Mouse (Mus musculus) hindlimb bud, embryonic 11.5 days (tissue): ENCODE measurements around the gene Nlrp4b.
"Not testable (repeated sequence)": the region's sequence is repeated elsewhere in the genome, so short reads cannot be mapped to it uniquely, and the experiment has no call there.

Experiments used
- DNase-seq: peaks from one replicate; pipeline ENCODE4 v3.0.0-alpha.2; 2012; ENCODE audit warnings: low read depth, low spot score; ENCODE audit errors: extremely low spot score

Nlrp4b gene

DNA sequence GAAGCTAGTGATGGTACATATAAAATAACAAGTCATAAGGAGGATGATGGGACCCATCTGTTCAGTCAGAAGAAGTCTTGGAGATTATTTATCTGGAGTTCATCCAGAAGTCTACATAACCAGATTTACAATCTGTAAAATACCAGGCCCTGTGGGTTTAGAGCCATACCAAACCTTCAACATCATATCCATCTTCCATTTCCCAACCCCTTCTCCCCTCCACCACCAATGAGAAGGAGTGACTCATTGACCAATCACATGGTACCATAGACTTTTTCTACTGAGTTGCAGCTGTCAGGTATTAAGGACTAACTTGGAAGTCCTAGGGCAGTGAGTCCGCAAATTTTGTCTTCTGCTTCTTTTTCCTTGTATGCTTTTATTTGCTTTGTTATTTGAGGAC is at the start of gene Nlrp4b:
TSS of gene Nlrp4b (plus strand) at position 301 of the 400 bp plus-strand sequence.
- DNase-seq: no peak

DNA sequence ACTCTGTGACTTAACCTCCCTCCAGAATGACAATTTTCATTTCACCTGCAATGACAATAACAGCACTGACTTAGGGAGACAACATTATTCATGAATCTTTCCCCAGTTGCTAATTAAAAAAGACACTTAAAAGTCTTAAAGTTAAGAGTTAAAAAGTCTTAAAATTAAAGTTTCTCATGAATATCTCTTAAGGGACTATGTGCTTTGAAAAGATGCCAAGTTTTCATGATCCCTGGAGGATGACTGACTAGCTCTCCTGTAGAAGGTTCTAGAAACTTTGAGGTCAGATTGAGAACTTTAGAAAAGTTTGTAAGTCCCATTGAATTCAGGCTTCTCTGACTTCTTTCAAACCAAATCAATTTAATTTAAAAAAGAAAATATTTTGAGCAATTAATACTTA is 66.7 kb downstream of the Nlrp4b start, which contains the start of gene Vmn1r71:
TSS of gene Vmn1r71 (minus strand) at position 101 of the 400 bp plus-strand sequence.
- no peak for DNase-seq

GRCm38 (mm10) chr7:10757551-10757950 is 70.0 kb downstream of the Nlrp4b start:
- DNase-seq: not testable (repeated sequence)
